Mouse (Mus musculus) hindbrain, embryonic 11.5 days (tissue): ENCODE data around the gene Maml3. TPM values are rescaled to one million over a fixed set of nuclear protein-coding genes. Genes with fewer than 3 reads are reported as not detected.

Source experiments
- ATAC-seq: fragments of 200-750 bp; cut with Nextera tagmentation; 2 replicates; pipeline ENCODE4 v1.8.0; 2017; ENCODE audit warnings: mild to moderate bottlenecking, moderate TSS enrichment, moderate library complexity; ENCODE audit not compliant: low FRiP score
- DNase-seq: peaks from one replicate; pipeline ENCODE4 v3.0.0-alpha.2; 2015; ENCODE audit warnings: low spot score
- H3K27ac ChIP-seq: fragments of 300-500 bp; sonication (generic); 2 replicates; pipeline ENCODE4 v1.5.1; 2014; ENCODE audit warnings: mild to moderate bottlenecking, low read depth, low read length
- H3K27me3 ChIP-seq: fragments of 300-500 bp; sonication (generic); 2 replicates; pipeline ENCODE4 v1.6.1; 2014; ENCODE audit warnings: mild to moderate bottlenecking, low read length, moderate library complexity, mixed read lengths; ENCODE audit not compliant: control insufficient read depth, insufficient read depth
- H3K36me3 ChIP-seq: fragments of 300-500 bp; sonication (generic); 2 replicates; pipeline ENCODE4 v1.6.1; 2014; ENCODE audit warnings: mild to moderate bottlenecking, low read length, moderate library complexity, mixed read lengths; ENCODE audit not compliant: control insufficient read depth, insufficient read depth
- H3K4me1 ChIP-seq: fragments of 300-500 bp; sonication (generic); replicated peaks from 2 replicates; pipeline ENCODE4 v1.6.1; 2014; ENCODE audit warnings: low read length, mixed read lengths; ENCODE audit not compliant: control insufficient read depth, insufficient read depth
- H3K4me2 ChIP-seq: fragments of 300-500 bp; sonication (generic); replicated peaks from 2 replicates; pipeline ENCODE4 v1.6.1; 2014; ENCODE audit warnings: mild to moderate bottlenecking, low read depth, low read length
- H3K4me3 ChIP-seq: fragments of 300-500 bp; sonication (generic); 2 replicates; pipeline ENCODE4 v1.5.1; 2014; ENCODE audit warnings: low read depth, low read length
- H3K9ac ChIP-seq: fragments of 300-500 bp; sonication (generic); 2 replicates; pipeline ENCODE4 v1.6.1; 2014; ENCODE audit warnings: low read depth, low read length
- H3K9me3 ChIP-seq: fragments of 300-500 bp; sonication (generic); 2 replicates; pipeline ENCODE4 v1.6.1; 2016; ENCODE audit warnings: low read length; ENCODE audit not compliant: control insufficient read depth
- WGBS: fragments of 180-500 bp; shearing (Covaris S2); extraction: QIAGEN DNeasy Blood & Tissue Kit; methylation state at CpG from one replicate; pipeline ENCODE4 v1.1.7; 2014; 5-methylcytosine and 5-hydroxymethylcytosine counted together
- polyA plus RNA-seq: library from polyadenylated mRNA; unstranded; fragments of >200 nt; fragmentation: Nextera tagmentation; extraction: Ambion mirVana; gene quantifications from 2 replicates; pipeline ENCODE4 v1.2.1, GENCODE M21; 2014

The Maml3 gene
- polyA plus RNA-seq, 1 experiment from 2014 or later: 7.5 TPM

GRCm38 (mm10) chr3:51934531-51935485 is 170.1 kb downstream of the Maml3 start:
- H3K4me1 ChIP-seq: no peaks in the 10 kb centered on the region
- H3K27me3 ChIP-seq: no peaks in the 10 kb centered on the region
- H3K27ac ChIP-seq: no peak overlapping the region
- DNase-seq (no peak), ATAC-seq (no peak)
- H3K4me2 ChIP-seq: no peak overlapping the region
- no peaks in the 10 kb centered on the region for H3K36me3 ChIP-seq
- H3K4me3 ChIP-seq: no peak overlapping the region
- no peaks in the 10 kb centered on the region for H3K9me3 ChIP-seq
- 91% methylated on average over 13 of the region's 13 CpGs for WGBS
- H3K9ac ChIP-seq: no peak overlapping the region

GRCm38 (mm10) chr3:51928188-51928587 is 176.7 kb downstream of the Maml3 start:
- H3K4me3 ChIP-seq: no peak overlapping the region
- no peaks in the 10 kb centered on the region for H3K36me3 ChIP-seq
- H3K9me3 ChIP-seq: no peaks in the 10 kb centered on the region
- H3K27me3 ChIP-seq: no peaks in the 10 kb centered on the region
- no peak for ATAC-seq
- H3K4me2 ChIP-seq: no peak overlapping the region
- 81% methylated on average over 14 of the region's 14 CpGs for WGBS
- no peak overlapping the region for H3K9ac ChIP-seq
- peaks cover 2% of the 10 kb centered on the region; the same call in 1 of the 2 replicates for H3K4me1 ChIP-seq
- no peak overlapping the region for H3K27ac ChIP-seq
- DNase-seq: no peak

- 66% methylated on average over 7 of the region's 7 CpGs for WGBS
- DNase-seq (no peak), ATAC-seq (no peak)
- Histone ChIP-seq H3K4me2 (no peak overlapping the region), H3K9ac (no peak overlapping the region), H3K4me3 (no peak overlapping the region), H3K4me1 (peaks cover 2% of the 10 kb centered on the region; the same call in 1 of the 2 replicates), H3K9me3 (no peaks in the 10 kb centered on the region), H3K27me3 (no peaks in the 10 kb centered on the region), H3K27ac (no peak overlapping the region), H3K36me3 (no peaks in the 10 kb centered on the region)
Observed at GRCm38 (mm10) chr3:51927591-51927990, 177.3 kb downstream of the Maml3 start.

GRCm38 (mm10) chr3:51927043-51927442 is 177.8 kb downstream of the Maml3 start:
- no peak overlapping the region for H3K4me3 ChIP-seq
- no peak overlapping the region for H3K27ac ChIP-seq
- ATAC-seq (no peak; the same call in 1 of the 2 replicates), DNase-seq (peak; percentile 18)
- no peaks in the 10 kb centered on the region for H3K36me3 ChIP-seq
- H3K9me3 ChIP-seq: no peaks in the 10 kb centered on the region
- 33% methylated on average over 6 of the region's 6 CpGs for WGBS
- H3K27me3 ChIP-seq: no peaks in the 10 kb centered on the region
- H3K9ac ChIP-seq: no peak overlapping the region
- peaks cover 2% of the 10 kb centered on the region; the same call in 1 of the 2 replicates for H3K4me1 ChIP-seq
- H3K4me2 ChIP-seq: no peak overlapping the region

- Histone ChIP-seq H3K4me3 (no peak overlapping the region), H3K9ac (no peak overlapping the region)
- ATAC-seq: no peak
Observed at GRCm38 (mm10) chr3:51925758-51926157, 179.1 kb downstream of the Maml3 start.

GRCm38 (mm10) chr3:51924636-51925035 is 180.2 kb downstream of the Maml3 start:
- Histone ChIP-seq H3K36me3 (no peaks in the 10 kb centered on the region), H3K9me3 (no peaks in the 10 kb centered on the region), H3K4me1 (peaks cover 2% of the 10 kb centered on the region; the same call in 1 of the 2 replicates), H3K4me2 (no peak overlapping the region), H3K4me3 (no peak overlapping the region), H3K9ac (no peak overlapping the region), H3K27ac (no peak overlapping the region), H3K27me3 (no peaks in the 10 kb centered on the region)
- 72% methylated on average over 5 of the region's 5 CpGs for whole genome bisulfite sequencing
- ATAC-seq (no peak), DNase-seq (no peak)

More at GRCm38 (mm10) chr3:51925758-51926157, 179.1 kb downstream of the Maml3 start:
- no peaks in the 10 kb centered on the region for H3K36me3 ChIP-seq
- WGBS: 85% methylated on average over 2 of the region's 2 CpGs
- H3K27me3 ChIP-seq: no peaks in the 10 kb centered on the region
- peaks cover 2% of the 10 kb centered on the region; the same call in 1 of the 2 replicates for H3K4me1 ChIP-seq
- no peaks in the 10 kb centered on the region for H3K9me3 ChIP-seq
- no peak for DNase-seq
- no peak overlapping the region for H3K4me2 ChIP-seq
- no peak overlapping the region for H3K27ac ChIP-seq

- WGBS: 80% methylated on average over 6 of the region's 6 CpGs
- Histone ChIP-seq H3K36me3 (no peaks in the 10 kb centered on the region), H3K9ac (no peak overlapping the region), H3K27ac (no peak overlapping the region), H3K27me3 (no peaks in the 10 kb centered on the region), H3K9me3 (no peaks in the 10 kb centered on the region), H3K4me3 (no peak overlapping the region), H3K4me1 (peaks cover 2% of the 10 kb centered on the region; the same call in 1 of the 2 replicates), H3K4me2 (no peak overlapping the region)
- DNase-seq (no peak), ATAC-seq (no peak)
Observed at GRCm38 (mm10) chr3:51923800-51924199, 181.1 kb downstream of the Maml3 start.

GRCm38 (mm10) chr3:51916902-51917301 is 188.0 kb downstream of the Maml3 start:
- ATAC-seq (no peak), DNase-seq (no peak)
- H3K36me3 ChIP-seq: no peaks in the 10 kb centered on the region
- H3K27ac ChIP-seq: no peak overlapping the region
- H3K9ac ChIP-seq: no peak overlapping the region
- WGBS: 84% methylated on average over 4 of the region's 4 CpGs
- H3K4me3 ChIP-seq: no peak overlapping the region
- H3K9me3 ChIP-seq: no peaks in the 10 kb centered on the region
- no peak overlapping the region for H3K4me2 ChIP-seq
- no peaks in the 10 kb centered on the region for H3K27me3 ChIP-seq
- H3K4me1 ChIP-seq: no peaks in the 10 kb centered on the region; the same call in 1 of the 2 replicates
